Mouse (Mus musculus) small intestine, adult 2 months (tissue): ENCODE results near the gene Ugt1a1.

ENCODE experiments used
- CTCF ChIP-seq: fragments of 200-500 bp; IDR thresholded peaks from 2 replicates; pipeline ENCODE4 v1.5.1; 2012; ENCODE audit warnings: low read depth, mild to moderate bottlenecking, control low read depth, inconsistent platforms, low read length, moderate library complexity, mixed read lengths; ENCODE audit not compliant: insufficient replicate concordance, insufficient read length; ENCODE audit errors: extremely low read depth
- POLR2A ChIP-seq: fragments of 200-500 bp; IDR thresholded peaks from 2 replicates; pipeline ENCODE4 v1.6.1; 2012; ENCODE audit warnings: low read depth, mild to moderate bottlenecking, control low read depth, inconsistent platforms, low read length, moderate library complexity

GRCm38 (mm10) chr1:88267489-88267888 is 55.7 kb downstream of the Ugt1a1 start:
- TF ChIP-seq CTCF (no peak), POLR2A (no peak)
